Mouse (Mus musculus): Measurements from ENCODE around the gene Tmem87b. TPM values are rescaled to one million over a fixed set of nuclear protein-coding genes. Genes with fewer than 3 reads are reported as not detected.

Gene Tmem87b
- polyA plus RNA-seq, 1 experiment from 2014 or later = 31.2 TPM

- no peak overlapping the region for H3K4me2 ChIP-seq (replicated peaks)
- H3K27ac ChIP-seq = no peak overlapping the region
- H3K9me3 ChIP-seq = no peaks in the 10 kb centered on the region
- no peak overlapping the region for H3K4me3 ChIP-seq
- H3K4me1 ChIP-seq = no peaks in the 10 kb centered on the region
- H3K9ac ChIP-seq = no peak overlapping the region
- peaks cover 63% of the 10 kb centered on the region for H3K36me3 ChIP-seq
- H3K27me3 ChIP-seq = no peaks in the 10 kb centered on the region
- 90% methylated on average over 11 of the region's 11 CpGs for WGBS
- no peak for ATAC-seq (ENCODE audit: insufficient number of reproducible peaks, insufficient read depth, low FRiP score, low TSS enrichment)
Measured at GRCm38 (mm10) chr2:128790875-128791614, 26.9 kb upstream of the Tmem87b start.

- Histone ChIP-seq H3K4me2 (replicated peaks) (no peak overlapping the region), H3K4me3 (no peak overlapping the region), H3K36me3 (peaks cover 66% of the 10 kb centered on the region), H3K9me3 (no peaks in the 10 kb centered on the region), H3K9ac (no peak overlapping the region), H3K27me3 (no peaks in the 10 kb centered on the region), H3K27ac (no peak overlapping the region), H3K4me1 (no peaks in the 10 kb centered on the region)
- no peak for ATAC-seq (ENCODE audit: insufficient number of reproducible peaks, insufficient read depth, low FRiP score, low TSS enrichment)
- 76% methylated on average over 6 of the region's 6 CpGs for WGBS
Measured at GRCm38 (mm10) chr2:128793958-128794357, 24.0 kb upstream of the Tmem87b start.

- no peak overlapping the region for H3K27ac ChIP-seq
- peaks cover 3% of the 10 kb centered on the region; the same call in 1 of the 2 replicates for H3K9me3 ChIP-seq
- 61% methylated on average over 6 of the region's 6 CpGs for WGBS
- no peaks in the 10 kb centered on the region for H3K27me3 ChIP-seq
- peaks cover 74% of the 10 kb centered on the region for H3K36me3 ChIP-seq
- H3K9ac ChIP-seq = no peak overlapping the region
- H3K4me3 ChIP-seq = no peak overlapping the region
- H3K4me2 ChIP-seq (replicated peaks) = no peak overlapping the region
- ATAC-seq (ENCODE audit: insufficient number of reproducible peaks, insufficient read depth, low FRiP score, low TSS enrichment) = no peak
- no peaks in the 10 kb centered on the region for H3K4me1 ChIP-seq
Measured at GRCm38 (mm10) chr2:128796463-128796862, 21.5 kb upstream of the Tmem87b start.

DNA sequence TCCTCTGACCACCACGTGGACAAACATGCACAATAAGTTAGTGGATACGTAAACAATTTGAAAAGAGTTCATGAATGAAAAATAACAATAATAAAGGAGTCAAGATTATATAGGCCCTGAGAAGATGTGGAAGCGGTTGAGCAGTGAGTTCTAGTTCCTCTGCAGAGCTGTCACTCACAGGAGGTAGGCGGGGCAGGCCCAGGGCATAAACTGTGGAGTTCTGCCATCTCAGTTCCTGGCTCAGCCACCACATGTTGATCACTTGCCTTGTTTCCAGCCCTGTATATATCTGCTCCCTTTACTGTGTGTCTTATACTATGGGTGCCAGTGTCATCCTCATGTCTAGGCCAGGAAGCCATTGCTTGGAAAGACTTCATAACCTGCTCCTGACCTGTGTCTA is 14.5 kb upstream of the Tmem87b start:
- no peak for ATAC-seq (ENCODE audit: insufficient number of reproducible peaks, insufficient read depth, low FRiP score, low TSS enrichment)
- Histone ChIP-seq H3K27ac (no peak overlapping the region), H3K9me3 (peaks cover 3% of the 10 kb centered on the region; the same call in 1 of the 2 replicates), H3K4me1 (no peaks in the 10 kb centered on the region), H3K9ac (no peak overlapping the region), H3K4me2 (replicated peaks) (no peak overlapping the region), H3K36me3 (peaks cover 40% of the 10 kb centered on the region), H3K27me3 (no peaks in the 10 kb centered on the region), H3K4me3 (no peak overlapping the region)
- 91% methylated on average over 4 of the region's 4 CpGs for WGBS

DNA sequence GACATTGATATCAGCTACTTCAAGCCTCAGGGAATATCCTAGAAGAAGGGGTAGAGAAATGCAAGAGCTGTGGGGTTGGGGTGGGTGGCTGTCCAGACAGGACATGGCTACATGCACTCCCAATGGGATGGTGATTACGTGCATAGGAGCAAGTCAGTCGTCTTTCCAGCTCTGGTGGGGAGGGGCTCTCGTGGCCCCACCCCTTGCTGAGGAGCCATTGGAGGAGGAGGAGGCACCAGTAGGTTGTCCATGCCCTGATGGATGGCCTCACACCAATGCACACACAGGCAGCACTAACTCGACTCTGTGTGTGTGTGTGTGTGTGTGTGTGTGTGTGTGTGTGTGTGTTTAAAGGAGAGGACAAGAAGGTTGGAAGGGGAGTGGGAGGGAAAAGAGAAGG is 12.6 kb upstream of the Tmem87b start:
- Histone ChIP-seq H3K4me2 (replicated peaks) (no peak overlapping the region), H3K27ac (no peak overlapping the region), H3K4me1 (no peaks in the 10 kb centered on the region), H3K4me3 (no peak overlapping the region), H3K36me3 (peaks cover 27% of the 10 kb centered on the region), H3K27me3 (no peaks in the 10 kb centered on the region), H3K9me3 (no peaks in the 10 kb centered on the region), H3K9ac (no peak overlapping the region)
- WGBS = 76% methylated on average over 4 of the region's 4 CpGs
- no peak for ATAC-seq (ENCODE audit: insufficient number of reproducible peaks, insufficient read depth, low FRiP score, low TSS enrichment)

DNA sequence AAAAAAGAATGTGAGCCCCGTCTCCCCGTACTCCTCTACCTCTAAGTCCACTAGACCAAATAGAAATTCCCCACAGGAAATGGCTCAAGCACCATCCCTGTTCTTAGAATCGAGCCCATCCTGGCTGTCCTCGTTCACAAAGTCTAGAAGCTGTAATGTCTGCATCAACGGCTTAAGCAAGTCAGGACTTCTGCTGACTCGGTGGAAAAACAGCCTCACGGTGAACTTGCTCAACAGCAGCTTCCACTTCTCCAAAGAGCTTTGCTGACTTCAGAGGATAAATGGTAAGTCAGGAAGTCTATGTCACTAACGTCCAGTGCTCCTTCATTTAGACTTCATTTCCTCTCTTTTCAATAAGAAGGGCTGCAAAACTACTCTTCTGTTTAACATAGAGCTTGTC is 11.4 kb upstream of the Tmem87b start:
- Histone ChIP-seq H3K9me3 (no peaks in the 10 kb centered on the region), H3K36me3 (peaks cover 16% of the 10 kb centered on the region), H3K4me3 (no peak overlapping the region), H3K27ac (no peak overlapping the region), H3K27me3 (no peaks in the 10 kb centered on the region), H3K4me1 (no peaks in the 10 kb centered on the region), H3K4me2 (replicated peaks) (no peak overlapping the region), H3K9ac (no peak overlapping the region)
- no peak for ATAC-seq (ENCODE audit: insufficient number of reproducible peaks, insufficient read depth, low FRiP score, low TSS enrichment)
- WGBS = 71% methylated on average over 8 of the region's 8 CpGs

- Histone ChIP-seq H3K4me2 (replicated peaks) (no peak overlapping the region), H3K27ac (no peak overlapping the region), H3K9me3 (no peaks in the 10 kb centered on the region), H3K27me3 (no peaks in the 10 kb centered on the region), H3K36me3 (no peaks in the 10 kb centered on the region), H3K4me3 (no peak overlapping the region), H3K9ac (no peak overlapping the region), H3K4me1 (0 out of 2 replicates have a peak, but pooled peaks cover 4% of the 10 kb centered on the region)
- 44% methylated on average over 2 of the region's 2 CpGs for WGBS
- no peak for ATAC-seq (ENCODE audit: insufficient number of reproducible peaks, insufficient read depth, low FRiP score, low TSS enrichment)
Measured at GRCm38 (mm10) chr2:128812761-128813160, 5.2 kb upstream of the Tmem87b start.

GRCm38 (mm10) chr2:128816311-128816710 is 1.6 kb upstream of the Tmem87b start:
- Histone ChIP-seq H3K36me3 (no peaks in the 10 kb centered on the region), H3K4me1 (peaks cover 10% of the 10 kb centered on the region), H3K9ac (no peak overlapping the region), H3K4me2 (replicated peaks) (no peak overlapping the region), H3K27me3 (no peaks in the 10 kb centered on the region), H3K4me3 (no peak overlapping the region), H3K9me3 (no peaks in the 10 kb centered on the region), H3K27ac (no peak overlapping the region)
- ATAC-seq (ENCODE audit: insufficient number of reproducible peaks, insufficient read depth, low FRiP score, low TSS enrichment) = no peak
- 78% methylated on average over 1 of the region's 1 CpGs for WGBS

DNA sequence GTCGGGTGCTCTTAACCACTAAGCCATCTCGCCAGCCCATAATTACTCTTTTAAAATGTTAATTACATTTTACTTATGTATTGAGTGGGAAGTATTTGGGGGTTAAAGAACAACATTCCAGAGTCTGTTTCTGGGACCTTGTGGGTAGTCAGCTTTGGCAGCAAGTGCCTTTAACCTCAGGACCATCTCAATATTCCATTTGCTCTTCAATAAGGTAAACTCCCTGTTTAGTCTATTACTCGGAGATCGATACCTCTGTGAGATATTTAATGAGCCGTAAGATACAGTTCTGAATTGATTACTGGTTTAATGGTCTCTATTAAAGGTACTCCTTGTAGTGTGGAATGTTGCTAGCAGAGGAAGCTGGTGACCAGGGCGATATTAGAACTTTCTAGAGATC is 1.0 kb upstream of the Tmem87b start:
- Histone ChIP-seq H3K4me1 (peaks cover 10% of the 10 kb centered on the region), H3K36me3 (no peaks in the 10 kb centered on the region), H3K27ac (no peak overlapping the region), H3K27me3 (no peaks in the 10 kb centered on the region), H3K9ac (no peak overlapping the region), H3K4me3 (peak overlapping the region; percentile 91), H3K4me2 (replicated peaks) (peak overlapping the region; percentile 78), H3K9me3 (no peaks in the 10 kb centered on the region)
- no peak for ATAC-seq (ENCODE audit: insufficient number of reproducible peaks, insufficient read depth, low FRiP score, low TSS enrichment)
- WGBS = 37% methylated on average over 6 of the region's 6 CpGs

DNA sequence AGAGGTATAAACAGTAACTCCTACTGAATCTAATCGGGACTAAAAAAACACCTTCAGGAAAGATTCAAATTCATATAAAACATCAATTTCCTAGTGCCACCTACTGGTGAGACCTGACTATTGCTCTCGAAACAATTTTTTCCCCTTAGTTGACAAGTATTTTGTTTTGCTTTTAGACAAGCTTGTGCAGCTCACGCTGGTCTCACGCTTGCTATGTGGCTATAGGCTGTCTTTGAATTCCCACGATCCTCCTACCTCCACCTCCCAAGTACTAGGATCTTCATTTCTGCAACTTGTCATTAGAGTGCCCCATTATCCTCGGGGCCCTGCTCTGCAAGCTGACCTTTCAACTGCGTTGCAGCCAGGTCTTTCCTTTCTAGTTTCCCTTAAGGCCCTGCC is 532 bp upstream of the Tmem87b start:
- no peaks in the 10 kb centered on the region for H3K27me3 ChIP-seq
- H3K9ac ChIP-seq = no peak overlapping the region
- H3K4me3 ChIP-seq = peak overlapping the region; percentile 91
- ATAC-seq (ENCODE audit: insufficient number of reproducible peaks, insufficient read depth, low FRiP score, low TSS enrichment) = no peak; the same call in 1 of the 2 replicates
- under 1% methylated on average over 7 of the region's 7 CpGs for WGBS
- no peaks in the 10 kb centered on the region for H3K36me3 ChIP-seq
- H3K9me3 ChIP-seq = no peaks in the 10 kb centered on the region
- H3K27ac ChIP-seq = peak overlapping the region; percentile 77
- peaks cover 10% of the 10 kb centered on the region for H3K4me1 ChIP-seq
- peak overlapping the region; percentile 78 for H3K4me2 ChIP-seq (replicated peaks)

DNA sequence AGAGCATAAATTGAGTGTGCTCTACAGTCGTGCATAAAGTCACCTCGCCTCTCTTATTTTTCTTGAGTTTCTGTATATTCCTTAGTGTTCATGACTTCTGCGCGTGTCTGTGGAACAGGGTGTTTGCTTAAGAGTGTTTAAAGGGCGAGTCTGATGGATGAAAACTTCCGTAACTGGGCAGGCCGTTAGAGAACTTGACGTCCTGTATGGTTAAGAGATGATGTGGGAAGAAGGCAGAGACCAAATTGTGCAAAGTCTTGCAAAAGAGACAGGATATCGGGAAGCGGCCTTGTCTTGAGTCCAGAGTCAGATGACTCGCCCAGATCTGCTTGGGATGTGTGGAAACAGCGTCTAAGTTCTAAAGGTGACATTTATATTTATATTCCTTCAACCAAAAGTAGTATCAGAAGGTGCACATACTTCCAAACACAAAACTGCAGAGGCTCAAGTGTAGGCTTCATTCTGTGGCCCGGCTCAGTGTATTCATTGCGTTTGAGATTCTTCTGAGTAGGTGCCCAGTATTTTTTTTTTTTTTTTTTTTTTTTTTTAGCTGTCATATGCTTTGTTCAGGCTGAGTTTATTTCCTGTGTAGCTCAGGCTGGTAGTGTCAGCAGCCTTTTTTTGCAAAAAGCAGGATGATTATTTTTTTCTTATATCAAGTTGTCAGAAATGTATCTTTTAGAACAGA is 1.2 kb downstream of the Tmem87b start:
- Histone ChIP-seq H3K9me3 (no peaks in the 10 kb centered on the region), H3K4me3 (peak overlapping the region; percentile 91), H3K36me3 (peaks cover 7% of the 10 kb centered on the region; the same call in 1 of the 2 replicates), H3K27me3 (no peaks in the 10 kb centered on the region), H3K9ac (peak overlapping the region; percentile 72), H3K27ac (peak overlapping the region; percentile 89), H3K4me2 (replicated peaks) (peak overlapping the region; percentile 78), H3K4me1 (peaks cover 10% of the 10 kb centered on the region)
- ATAC-seq (ENCODE audit: insufficient number of reproducible peaks, insufficient read depth, low FRiP score, low TSS enrichment) = no peak
- WGBS = 21% methylated on average over 14 of the region's 14 CpGs

DNA sequence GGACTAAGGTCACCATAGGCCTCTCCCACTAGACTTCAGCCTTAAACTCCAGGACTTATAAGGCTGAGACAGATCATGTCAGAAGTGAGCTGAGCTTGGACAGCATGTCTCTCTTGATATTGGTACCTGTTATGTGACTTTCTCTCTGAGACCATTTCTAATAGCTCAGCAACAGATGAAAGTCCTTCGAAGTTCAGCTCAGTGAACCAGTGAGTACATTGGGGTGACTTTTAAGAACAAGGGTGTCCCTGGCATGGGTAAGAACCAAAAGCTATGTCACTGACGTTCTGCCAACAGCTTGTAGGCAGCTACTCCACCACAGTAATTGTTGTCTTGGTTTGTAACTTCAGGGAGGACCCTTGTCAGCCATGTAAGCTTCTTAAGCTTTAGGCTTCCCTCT is 2.7 kb downstream of the Tmem87b start:
- H3K27me3 ChIP-seq = no peaks in the 10 kb centered on the region
- no peak overlapping the region for H3K9ac ChIP-seq
- no peak overlapping the region for H3K27ac ChIP-seq
- no peak overlapping the region for H3K4me2 ChIP-seq (replicated peaks)
- no peaks in the 10 kb centered on the region for H3K9me3 ChIP-seq
- H3K4me1 ChIP-seq = peaks cover 8% of the 10 kb centered on the region
- WGBS = 83% methylated on average over 2 of the region's 2 CpGs
- H3K36me3 ChIP-seq = peaks cover 12% of the 10 kb centered on the region; the same call in 1 of the 2 replicates
- H3K4me3 ChIP-seq = no peak overlapping the region
- no peak for ATAC-seq (ENCODE audit: insufficient number of reproducible peaks, insufficient read depth, low FRiP score, low TSS enrichment)

All from embryonic facial prominence, embryonic 12.5 days (tissue).